Mouse (Mus musculus): ENCODE results near the gene Fbf1.
"Not testable (repeated sequence)": the region's sequence is repeated elsewhere in the genome, so short reads cannot be mapped to it uniquely, and the experiment has no call there.

The Fbf1 gene

DNA sequence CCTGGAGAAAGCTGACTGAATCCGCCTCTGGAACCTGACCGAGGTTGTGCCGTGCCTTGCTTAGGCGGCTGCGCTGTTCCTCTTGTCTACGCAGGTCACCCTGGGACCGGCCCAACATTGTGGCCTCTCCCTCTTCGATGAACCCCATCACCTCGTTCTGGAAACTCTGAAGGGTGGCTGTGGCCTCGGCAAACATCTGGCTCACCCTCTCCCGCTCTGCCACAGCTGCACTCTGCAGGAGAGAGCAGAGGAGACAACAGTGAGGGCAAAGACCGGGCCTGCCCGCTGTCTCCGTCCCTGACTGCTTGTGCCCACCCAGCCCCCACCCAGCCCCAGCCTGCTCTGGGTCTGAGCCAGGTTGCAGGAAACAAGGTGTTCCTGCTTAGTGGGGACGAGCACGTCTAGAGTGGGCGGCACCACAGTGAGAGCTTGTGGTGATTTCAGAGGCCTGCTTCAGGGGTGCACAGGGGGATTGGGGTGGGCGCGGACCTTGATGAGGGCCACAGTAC is 60.1 kb downstream of the Fbf1 start:
- no peak for DNase-seq (ENCODE audit: low read depth)

DNA sequence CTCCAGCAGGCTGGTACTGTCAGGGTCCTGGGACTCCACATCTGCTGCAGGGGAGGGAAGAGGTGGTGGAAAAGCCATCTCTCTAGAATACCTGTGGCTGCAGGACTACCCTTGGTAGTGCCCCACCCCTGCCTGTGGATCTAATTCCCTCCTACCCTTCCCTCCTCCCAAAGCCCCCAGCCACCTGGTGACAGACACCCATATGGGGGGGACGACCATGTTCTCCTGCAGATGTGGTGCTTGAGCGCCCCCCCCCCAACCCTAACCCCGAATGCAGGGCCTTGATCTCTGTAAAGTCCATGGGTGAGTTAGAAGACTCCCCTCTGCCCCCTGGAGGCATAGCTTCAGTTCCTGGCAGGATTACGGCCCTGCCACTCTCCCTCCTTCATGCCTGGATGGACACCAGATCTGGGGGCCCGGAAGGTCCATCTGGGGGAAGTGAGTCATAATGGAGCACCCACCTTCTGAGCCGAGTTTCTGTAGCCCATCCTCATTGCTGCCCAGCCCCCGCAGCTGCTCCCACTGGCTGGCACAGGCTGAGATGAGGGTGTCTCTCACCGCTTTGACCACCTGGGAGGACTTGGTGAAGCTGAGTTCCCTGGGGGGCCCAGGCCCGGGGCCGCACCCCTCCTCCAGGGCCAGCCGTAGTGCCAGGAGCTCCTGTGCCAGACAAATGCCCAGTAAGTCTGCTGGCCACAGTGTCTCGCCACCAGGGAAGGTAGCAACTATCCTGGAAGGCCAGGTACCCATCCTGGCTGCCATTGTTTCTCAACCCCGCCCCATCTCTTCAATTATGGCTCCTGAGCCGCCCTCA is 60.8 kb downstream of the Fbf1 start:
- DNase-seq (ENCODE audit: low read depth): no peak

DNA sequence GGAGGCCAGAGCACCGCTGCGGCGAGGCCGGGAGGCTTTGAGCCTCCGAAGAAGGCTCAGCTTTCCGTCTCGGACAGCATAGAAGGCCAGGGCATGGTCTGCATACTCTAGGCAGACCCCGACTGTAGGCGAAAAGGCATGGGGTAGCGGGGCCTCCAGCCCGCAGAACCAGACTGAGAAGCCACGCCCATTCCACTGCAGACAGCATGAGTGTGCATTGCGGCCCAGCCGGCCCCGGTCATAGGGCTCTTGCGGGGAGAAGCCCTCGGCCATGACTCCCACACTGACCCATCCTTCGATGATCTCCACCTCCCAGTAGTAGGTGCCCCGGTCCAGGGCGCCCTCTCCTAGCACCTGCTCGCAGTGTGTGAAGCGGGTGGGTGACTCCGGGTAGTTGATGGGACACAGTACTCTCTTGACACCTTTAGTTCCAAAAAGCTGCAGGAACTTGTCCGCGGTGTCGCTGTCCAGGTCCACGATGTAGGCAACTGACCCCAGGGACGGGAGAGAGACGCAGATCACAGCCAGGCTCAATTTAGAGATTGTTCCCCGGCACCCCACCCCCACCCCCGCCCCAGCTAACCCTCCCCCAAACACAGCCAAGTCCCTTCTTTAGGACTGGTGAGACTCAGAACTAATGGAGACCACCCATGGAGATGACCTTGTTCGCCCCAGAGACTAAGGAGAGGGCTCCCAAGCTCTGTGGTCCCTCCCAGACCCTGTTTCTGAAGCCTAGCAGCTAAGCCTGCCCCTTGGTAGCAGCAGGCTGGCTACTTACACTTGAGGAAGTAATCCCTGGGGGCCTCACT is 61.6 kb downstream of the Fbf1 start:
- no peak for DNase-seq (ENCODE audit: low read depth)

DNA sequence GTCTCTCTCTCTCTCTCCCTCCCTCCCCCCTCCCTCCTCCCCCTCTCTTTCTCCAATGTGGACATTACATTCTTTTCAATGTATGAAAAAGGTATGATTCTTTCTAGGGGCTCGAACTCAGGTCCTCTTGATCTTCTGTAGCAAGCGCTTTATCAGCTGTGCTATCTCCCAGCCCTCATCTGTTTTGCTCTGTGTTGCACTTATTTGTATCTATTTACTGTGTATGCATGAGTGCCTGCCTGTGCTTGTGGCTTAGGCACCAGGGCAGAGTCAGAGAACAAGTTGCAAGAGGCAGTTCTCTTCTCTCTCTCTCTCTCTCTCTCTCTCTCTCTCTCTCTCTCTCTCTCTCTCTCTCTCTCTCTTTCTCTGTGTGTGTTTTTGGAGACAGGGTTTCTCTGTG is 62.9 kb downstream of the Fbf1 start:
- no peak for DNase-seq (ENCODE audit: low read depth)

DNA sequence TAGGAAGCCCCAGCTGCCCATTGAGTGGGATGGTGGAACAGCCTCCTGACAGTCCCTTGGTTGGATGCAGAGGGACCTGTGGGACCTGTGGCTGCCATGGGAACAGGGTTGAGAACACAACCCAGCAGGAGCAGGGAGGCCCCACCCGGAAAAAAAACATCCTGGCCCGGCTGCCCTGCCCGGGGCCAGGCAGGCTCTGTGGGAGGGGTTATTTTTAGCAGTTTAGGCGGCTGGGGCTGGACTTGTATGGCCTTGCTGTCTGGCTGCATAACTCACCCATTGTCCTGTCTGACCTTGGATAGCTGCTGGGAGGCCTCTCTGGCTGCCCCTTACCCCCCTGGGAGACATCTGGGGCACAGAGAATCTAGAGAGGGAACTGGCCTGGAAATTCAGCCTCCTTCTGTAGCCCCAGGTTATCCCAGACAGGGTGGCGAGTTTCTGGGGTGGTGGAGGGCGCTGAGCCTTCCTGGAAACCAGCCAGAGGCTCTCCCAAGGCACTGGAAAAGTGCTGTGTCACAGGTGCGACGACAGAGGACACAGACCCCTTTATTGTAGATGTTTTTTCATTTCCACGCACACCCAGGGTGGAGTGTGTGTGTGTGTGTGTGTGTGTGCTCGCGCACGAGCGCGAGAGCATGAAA is 63.8 kb downstream of the Fbf1 start:
- DNase-seq (ENCODE audit: low read depth): no peak

DNA sequence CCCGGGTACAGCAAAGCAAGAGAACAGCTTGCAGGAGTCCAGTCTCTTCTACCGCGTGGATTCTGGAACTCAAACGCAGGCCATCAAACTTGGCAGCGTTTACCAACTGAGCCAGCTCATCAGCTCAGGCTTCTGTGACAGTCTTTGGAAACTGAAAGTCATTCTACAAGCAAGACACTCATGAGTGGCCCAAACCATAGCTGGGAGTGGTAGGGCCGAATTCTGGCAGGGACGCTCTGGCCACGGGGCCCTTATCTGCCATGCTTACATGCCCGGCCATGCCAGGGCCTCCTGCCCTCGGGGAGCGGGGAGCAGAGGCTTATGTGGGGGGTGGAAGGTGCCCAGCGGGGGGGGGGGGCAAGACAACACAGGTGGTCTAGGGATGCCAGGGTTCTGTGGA is 64.4 kb downstream of the Fbf1 start:
- DNase-seq (ENCODE audit: low read depth): no peak

DNA sequence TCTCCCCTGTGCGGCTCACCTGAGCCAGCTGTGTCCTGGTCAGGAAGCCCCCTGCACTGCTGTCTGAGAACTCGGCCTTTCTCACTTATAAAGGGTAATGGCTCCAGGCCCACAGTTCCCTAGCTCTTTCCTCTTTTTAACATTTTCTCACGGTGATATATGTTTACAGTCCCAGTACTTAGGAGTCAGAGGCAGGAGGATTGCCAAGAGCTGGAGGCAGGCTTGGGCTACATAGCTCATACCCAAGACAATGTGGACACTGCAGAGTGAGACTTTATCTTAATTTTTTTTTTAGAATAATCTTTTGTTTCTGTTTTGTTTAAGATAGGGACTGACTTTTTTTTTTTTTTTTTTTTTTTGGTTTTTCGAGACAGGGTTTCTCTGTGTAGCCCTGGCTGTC is 65.5 kb downstream of the Fbf1 start:
- no peak for DNase-seq (ENCODE audit: low read depth)

DNA sequence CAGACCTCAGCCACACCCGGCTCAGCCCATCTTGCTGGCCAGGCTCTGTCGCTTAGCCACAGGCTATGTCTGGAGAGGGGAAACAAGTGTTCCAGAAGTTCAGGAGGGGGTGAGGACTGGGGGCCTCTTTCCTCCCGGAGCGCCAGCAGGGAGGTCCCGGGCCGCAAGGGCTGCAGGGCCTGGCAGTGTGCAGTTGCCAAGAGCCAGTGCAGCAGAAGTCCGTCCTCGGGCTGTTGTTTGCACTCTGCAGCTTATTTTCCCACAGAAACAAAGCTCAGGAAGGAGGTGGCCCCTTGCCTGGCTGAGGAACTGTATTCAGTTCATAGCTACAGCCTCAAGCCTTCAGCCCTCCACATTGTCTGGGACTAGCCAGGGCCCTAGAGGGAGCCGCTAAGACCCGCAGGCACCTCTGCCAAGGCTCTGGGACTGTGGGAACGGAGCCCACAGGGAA is 66.0 kb downstream of the Fbf1 start:
- no peak for DNase-seq (ENCODE audit: low read depth)

DNA sequence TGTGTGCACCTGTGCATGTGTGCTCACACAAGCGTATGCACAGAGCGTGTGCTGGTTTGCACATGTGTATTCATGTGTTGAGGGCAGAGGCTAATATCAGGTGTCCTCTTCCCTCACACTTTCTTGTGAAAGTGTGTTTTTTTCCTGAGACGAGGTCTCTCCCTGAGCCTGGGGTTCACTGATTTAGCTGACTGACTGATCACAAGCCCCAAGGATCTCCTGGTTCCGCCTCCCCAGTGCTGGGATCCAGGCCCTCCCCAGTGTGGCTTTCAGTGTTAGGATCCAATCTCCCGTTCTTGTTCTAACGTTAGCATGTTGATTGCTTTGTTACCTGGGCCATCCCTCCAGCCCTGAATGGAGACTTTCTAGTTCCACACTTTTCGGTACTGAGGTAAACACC is 67.1 kb downstream of the Fbf1 start:
- no peak for DNase-seq (ENCODE audit: low read depth)

DNA sequence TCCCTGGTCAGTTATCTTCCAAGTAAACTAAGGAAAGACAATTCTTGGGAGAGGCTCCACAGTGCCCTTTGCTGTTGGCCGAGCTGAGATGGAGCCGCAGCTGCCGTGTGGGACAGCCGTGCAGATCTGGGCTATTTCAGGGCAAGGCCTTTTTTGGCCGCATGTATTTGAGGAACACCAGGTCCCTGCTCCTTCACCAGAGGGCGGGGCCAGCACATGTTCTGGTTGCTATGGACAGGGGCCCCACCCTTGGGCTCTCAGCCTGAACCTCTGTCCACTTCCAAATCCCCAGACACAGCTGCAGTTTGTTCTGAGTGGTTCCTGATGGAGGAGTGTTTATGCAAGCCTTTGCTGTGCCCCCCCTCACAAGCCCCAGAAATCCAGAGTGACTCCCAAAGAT is 67.6 kb downstream of the Fbf1 start:
- no peak for DNase-seq (ENCODE audit: low read depth)

DNA sequence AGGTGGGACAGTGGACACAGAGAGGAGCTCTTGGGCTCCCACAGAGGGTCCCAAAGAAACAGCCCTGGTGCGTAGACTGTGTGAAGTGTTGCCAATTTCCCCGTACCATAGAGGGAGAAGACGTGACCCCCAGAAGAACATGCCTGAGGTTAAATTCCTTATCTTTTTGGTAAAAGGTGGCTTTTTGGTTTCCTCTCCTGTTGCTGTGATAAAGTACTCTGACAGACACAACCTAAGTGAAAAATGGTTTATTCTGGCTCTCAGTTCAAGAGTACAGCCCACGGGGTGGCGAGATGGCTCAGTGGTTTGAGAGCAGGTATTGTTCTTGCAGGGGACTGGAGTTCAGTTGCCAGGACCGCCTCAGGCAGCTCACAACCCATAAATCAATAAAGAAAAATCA is 68.5 kb downstream of the Fbf1 start:
- DNase-seq (ENCODE audit: low read depth): no peak

DNA sequence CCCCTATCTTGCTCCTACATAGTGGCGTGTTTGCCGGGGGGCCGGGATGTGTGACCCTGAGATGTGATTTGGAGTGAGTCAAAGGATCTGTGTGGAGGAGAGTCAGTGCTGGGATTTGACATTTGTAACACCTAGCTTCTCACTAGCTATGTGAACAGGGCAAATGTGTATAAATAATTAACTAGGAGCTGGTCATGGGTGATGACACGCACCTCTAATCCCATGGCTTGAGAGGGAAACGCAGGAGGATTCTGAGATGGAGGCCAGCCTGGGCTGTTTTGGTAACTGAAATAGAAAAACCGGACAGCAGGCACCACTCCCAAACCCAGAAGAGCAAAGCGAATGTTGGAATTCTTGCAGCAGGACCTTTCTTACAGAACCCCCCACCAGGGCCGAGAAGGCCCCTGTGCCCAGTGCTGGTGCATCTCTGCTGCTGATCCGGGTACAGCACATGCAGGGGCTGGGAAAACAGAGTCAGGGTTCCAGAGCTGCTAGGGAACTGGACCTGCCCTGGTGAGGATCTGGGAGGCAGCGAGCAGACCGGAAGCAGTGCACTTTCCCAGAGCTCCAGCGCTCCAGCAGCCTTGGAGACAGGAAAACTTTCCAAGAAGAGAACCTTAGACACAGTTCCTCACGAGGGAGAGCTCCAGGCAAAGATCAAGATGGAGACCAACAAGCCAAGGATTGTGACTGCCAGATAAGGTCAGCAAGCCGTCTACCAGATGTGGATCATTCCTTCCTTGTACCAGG is 69.1 kb downstream of the Fbf1 start:
- DNase-seq (ENCODE audit: low read depth): no peak

DNA sequence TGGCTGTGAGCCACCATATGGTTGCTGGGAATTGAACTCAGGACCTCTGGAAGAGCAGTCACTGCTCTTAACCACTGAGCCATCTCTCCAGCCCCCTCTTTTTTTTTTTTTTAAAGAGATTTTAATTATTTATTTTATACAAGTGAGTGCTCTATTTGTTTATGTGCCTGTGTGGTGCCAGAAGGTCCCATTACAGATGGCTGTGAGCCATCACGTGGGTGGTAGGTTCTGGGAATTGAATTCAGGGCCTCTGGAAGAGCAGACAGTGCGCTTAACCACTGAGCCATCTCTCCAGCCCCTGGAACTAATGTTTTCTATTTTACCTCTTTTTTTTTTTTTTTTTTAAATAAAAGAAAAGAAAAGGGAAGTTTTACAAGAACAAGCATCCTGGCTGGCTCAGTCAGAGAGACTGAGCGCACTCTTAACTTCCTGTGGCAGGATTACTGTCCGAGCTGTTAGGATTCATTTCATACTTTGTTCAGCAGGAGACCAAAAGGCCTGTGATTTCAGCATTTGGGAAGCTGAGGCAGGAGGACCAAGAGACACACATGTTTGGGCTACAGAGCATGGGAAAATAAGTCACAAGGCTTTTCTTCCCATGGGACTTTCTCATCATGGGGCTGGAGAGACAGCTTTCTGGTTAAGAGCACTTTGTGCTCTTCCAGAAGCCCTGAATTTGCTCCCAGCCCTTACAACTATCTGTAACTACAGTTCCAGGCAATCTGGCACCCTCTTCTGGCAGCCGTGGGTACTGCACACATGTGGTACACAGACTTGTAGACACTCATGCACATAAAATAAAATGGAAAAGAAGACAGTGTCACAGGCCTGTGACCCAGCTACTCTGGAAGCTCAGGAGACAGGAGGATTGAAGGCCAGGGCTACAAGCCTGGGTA is 71.5 kb downstream of the Fbf1 start:
- DNase-seq (ENCODE audit: low read depth): no peak

DNA sequence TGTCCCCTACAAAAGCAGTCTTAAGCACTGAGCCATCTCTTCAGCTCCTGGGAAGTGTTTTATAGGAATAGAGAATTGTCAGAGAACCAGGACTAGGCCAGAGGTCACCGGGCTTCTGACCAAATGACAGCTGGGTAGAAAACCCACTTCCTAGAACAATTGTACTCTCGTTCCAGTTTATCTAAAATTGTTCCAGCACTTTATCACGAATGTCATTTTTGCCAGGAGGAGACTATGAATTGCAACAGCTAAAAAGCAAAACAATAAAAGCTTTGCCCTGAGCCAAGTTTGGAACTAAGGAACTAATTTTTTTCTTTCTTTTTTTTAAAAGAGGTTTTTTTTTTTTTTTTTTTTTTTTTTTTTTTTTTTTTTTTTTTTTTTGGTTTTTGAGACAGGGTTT is 72.4 kb downstream of the Fbf1 start:
- DNase-seq (ENCODE audit: low read depth): no peak

DNA sequence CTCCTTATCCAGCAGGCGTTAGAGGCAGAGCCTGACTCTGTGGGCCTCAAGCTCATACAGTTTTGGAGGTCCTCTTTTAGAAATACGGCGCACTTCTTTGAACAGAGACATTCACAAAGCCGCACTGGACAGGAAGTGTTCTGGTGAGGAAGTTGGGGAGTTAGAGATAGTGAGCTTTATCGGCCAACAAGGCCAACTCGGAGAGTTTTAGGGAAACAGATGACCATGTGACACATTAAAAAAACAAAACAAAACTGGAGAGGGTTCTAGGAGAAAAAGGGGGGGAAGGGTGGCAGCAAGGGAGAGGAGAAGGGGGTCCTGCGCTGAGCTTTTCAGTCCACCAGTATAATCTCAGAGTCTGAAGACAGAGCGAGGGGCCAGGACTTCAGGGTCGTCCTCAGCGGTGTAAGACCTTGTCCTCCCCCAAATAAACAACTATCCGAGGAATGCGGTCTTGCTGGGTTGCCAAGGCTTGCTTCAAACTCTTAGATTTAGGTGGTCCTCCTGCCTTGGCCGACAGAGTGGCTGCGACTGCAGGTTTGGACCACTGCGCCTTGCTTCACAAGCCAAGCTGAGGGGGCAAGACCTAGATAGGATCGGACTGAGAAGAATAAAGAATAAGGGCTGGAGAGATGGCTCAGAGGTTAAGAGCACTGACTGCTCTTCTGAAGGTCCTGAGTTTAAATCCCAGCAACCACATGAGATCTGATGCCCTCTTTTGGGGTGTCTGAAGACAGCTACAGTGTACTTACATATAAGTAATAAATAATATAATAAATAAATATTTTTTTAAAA is 74.0 kb downstream of the Fbf1 start:
- DNase-seq (ENCODE audit: low read depth): no peak

DNA sequence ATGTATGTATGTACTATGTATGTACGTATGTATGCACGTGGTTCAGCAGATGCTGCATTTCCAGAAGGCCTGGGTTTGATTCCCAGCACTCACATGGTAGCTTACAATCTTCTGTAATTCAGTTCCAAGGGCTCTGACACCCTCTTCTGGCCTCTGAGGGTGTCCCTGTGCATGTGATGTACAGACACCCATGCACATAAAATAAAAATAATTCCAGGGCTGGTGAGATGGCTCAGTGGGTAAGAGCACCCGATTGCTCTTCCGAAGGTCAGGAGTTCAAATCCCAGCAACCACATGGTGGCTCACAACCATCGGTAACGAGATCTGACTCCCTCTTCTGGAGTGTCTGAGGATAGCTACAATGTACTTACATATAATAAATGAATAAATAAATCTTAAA is 75.0 kb downstream of the Fbf1 start:
- DNase-seq (ENCODE audit: low read depth): not testable (repeated sequence)

All from c-Kit-positive CD71-positive TER-119-negative erythroid progenitor cells, embryonic 14.5 days (primary cell).